Mouse (Mus musculus) megakaryocyte, embryonic 14.5 days (primary cell): Measurements from ENCODE around the gene Psmb2.

Source experiments
- FLI1 ChIP-seq: IDR thresholded peaks from 2 replicates; pipeline ENCODE4 v1.6.1; 2012; ENCODE audit warnings: low read length, inconsistent platforms, mixed read lengths
- GATA1 ChIP-seq: IDR thresholded peaks from 3 replicates; pipeline ENCODE4 v1.6.1; 2012; ENCODE audit warnings: mixed read lengths, low read length, inconsistent platforms, borderline replicate concordance

- TF ChIP-seq GATA1, result no peak
- no peak for TF ChIP-seq FLI1
These were observed 19.5 kb downstream of the Psmb2 start for GRCm38 (mm10) chr4:126696908-126697307.
